Mouse (Mus musculus): Measurements from ENCODE around the gene 2610301B20Rik. TPM values are rescaled to one million over a fixed set of nuclear protein-coding genes. Genes with fewer than 3 reads are reported as not detected.
"Not testable (repeated sequence)": the region's sequence is repeated elsewhere in the genome, so short reads cannot be mapped to it uniquely, and the experiment has no call there.

2610301B20Rik gene
- total RNA-seq, 2 experiments from 2014 or later: 38.9 to 40.8 TPM

DNA sequence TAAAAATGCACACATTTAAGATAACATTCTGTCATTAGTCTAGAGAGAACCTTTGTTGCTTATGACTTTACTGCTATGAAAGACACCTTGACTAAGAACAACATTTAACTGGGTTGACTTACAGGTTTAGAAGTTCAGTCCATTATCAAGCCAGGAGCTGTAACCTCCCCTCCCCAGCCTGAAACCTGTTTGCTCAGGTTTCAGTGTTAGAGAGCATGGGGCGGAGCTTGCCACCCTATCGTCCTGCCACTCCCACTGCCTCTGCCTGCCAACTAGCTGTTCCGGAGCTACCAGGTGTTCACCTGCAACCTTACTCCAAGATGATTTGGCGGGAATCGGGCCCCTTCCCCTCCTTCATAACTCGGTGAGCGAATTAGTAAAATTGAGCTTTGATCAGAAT lies 37.1 kb downstream of the 2610301B20Rik start:
- DNase-seq: not testable (repeated sequence)

DNA sequence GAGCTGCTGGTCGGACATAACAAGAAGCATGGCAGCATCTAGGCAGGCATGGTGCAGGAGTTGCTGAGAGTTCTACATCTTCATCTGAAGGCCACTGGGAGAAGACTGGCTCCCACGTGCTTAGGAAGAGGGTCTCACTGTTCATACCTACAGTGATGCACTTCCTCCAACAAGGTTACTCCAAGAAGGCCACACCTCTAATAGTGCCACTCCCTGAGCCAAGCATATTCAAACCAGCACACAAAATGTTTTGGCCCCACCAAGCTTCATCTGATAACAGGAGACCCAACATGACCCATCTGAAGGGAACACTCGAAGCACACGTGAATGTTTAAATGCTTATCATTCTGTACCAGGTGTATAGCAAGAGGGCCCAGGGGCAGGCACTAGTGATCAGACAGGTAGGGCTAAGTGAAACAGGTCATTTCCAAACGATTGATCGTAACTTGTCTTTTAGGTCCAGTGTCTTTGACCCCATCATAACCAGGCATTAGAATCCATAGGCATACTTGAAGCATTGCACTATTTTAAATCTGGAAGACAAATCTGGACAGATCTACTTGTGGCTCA lies 37.7 kb downstream of the 2610301B20Rik start:
- no peak for DNase-seq

DNA sequence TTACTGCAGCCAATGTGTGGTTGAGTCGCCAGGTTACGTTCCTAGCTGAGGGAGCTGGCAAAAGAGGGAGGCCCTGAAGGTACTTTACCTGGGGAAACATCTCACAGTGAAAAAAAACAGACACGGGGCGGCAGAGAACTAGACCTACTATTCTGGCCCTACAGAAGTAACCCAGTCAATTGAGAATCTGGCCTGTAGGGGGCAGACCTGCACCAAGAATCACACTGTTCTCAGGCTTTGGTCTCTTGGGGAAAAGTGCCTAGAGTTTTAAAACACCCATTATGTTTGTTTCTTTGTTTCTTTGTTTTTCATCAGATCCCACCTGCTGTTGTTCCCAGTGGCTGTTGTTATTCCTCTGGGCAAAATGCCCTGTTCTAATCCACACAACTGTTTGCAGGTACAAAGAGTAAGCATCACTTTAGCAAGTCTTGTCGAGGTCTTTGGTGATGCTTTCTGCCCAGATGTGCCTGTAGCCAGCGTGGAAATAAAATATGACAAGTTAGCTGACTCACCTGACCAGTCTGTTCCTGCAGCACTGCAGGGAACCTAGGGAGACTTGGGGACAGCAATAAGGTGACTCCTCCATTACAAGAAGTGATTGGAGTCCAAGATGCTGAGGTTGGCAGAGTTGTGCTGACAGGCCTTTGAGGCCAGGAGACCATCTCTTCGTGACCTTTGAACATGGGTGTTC lies 38.5 kb downstream of the 2610301B20Rik start:
- DNase-seq: peak; percentile 83 to 87

DNA sequence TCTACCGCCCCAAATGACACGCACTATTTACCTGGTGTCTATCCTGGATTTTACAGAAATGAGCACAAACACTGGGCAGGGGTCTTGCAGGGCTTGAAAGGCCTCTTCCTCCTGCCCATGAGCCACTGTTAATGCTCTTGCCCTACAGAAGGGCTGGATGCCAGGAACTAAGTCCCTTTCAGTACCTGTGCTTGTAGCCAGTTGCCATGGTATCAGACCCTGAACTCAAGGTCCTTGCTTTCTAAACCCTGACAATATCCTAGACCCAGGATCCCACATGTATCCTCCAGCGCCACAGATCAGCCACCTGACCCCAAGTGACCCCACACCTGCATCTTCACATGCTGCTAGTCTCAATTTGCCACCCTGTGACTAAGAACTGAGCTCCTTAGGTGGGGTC lies 39.1 kb downstream of the 2610301B20Rik start:
- DNase-seq: no peak

DNA sequence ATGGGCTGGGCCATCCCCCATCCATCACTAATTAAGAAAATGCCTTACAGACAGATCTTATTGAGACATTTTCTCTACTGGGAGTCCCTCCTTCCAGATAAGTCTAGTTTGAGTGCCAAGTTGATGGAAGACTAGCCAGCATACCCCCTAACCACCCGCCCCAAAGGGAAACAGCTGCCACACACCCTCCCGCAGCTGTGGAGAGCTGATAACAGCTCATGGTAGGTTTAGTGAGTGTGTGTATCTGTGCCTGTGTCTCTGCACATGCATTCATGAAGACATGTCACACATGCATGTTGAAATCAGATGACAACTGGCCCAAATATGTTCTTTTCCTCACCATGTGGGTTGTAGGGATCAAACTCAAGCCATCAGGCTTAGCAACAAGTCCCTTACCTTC lies 40.5 kb downstream of the 2610301B20Rik start:
- no peak for DNase-seq

DNA sequence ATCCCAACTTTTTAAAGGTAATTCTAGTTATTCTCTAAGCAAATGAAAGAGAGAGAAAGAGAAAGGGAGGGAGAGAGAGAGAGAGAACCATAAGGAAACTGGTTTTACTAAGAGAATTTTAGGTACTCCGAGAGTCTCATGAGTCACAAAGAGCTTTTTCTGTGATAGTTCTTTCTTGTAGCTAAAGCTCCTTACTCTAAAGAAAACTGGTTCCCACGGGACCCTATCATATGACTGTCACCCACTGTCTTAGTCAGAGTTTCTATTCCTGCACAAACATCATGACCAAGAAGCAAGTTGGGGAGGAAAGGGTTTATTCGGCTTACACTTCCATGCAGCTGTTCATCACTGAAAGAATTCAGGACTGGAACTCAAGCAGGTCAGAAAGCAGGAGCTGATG lies 41.0 kb downstream of the 2610301B20Rik start:
- no peak for DNase-seq

DNA sequence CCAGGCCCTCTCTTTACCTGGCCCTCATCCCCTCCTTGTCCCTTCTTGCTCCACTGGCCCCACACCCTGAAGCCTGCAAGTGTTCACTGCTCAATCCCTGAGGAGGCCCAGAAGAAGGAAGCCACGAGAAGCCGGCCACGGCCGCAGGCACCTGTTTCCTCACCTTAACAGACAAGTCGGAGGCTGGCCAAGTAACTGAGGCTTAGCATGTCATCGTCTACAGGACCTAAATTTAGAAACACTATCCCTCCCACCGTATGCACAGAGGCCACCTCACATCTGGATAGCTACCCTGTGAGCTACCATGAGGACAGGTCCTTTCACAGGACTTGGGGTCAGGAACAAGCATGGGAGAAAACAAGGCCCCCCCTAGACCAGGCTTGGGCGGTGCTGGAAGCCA lies 44.1 kb downstream of the 2610301B20Rik start:
- no peak for DNase-seq

DNA sequence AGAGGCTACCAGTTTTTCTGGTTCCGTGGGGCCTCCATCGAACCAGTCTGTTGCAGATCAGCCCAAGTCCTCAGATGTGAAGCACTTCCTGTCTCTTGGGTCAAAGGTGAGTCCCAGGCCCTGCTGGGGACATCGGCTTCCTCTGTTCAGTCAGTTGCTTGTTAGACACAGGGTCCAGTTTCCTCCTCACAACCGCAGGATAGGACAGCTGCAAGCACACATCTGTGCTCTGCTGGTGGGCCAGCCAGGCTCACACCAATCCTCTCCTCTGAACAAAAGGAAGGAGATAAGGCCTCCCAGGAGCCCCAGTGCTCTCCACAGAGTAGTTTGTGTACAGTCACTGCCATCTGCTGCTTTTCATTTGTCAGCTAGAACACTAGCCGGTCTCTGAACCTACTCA lies 44.8 kb downstream of the 2610301B20Rik start:
- no peak for DNase-seq

DNA sequence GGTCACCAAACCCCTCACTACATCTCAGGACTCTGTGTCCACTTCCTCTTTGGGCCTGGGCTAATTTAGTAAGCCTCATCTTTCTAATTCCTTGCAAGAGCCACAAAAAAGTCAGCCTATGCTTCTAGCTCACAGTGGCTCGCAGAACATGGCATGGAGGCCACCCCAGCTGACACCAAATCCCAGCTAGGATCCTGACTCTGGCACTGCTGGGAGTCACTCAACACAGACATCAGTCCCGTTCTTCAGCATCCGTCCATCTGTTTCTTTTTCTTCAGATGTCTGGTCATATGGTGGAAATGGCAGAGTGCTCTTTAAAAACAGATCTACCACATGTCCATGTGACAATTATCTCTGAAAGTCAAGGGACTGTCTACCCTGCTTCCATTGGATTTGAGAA lies 45.2 kb downstream of the 2610301B20Rik start:
- DNase-seq: no peak

DNA sequence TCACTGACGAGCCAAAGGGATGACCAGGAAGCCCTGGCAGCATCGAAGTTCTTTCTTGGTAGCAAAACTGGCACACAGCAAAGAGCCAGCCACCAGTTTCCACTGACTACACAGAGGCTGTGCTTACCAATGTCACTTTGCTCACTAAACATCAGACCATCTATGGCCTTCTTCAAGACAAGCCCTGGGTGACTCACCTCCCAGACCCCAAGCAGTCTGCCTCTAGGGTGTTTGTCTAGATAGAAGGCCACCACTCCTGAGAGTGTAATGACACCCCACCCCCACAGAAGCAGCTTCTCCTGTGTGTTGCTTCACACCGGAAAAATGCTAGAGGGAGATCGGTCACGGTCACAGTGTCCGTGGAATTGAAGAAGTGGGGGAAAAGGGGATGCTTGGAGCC lies 45.7 kb downstream of the 2610301B20Rik start:
- no peak for DNase-seq

DNA sequence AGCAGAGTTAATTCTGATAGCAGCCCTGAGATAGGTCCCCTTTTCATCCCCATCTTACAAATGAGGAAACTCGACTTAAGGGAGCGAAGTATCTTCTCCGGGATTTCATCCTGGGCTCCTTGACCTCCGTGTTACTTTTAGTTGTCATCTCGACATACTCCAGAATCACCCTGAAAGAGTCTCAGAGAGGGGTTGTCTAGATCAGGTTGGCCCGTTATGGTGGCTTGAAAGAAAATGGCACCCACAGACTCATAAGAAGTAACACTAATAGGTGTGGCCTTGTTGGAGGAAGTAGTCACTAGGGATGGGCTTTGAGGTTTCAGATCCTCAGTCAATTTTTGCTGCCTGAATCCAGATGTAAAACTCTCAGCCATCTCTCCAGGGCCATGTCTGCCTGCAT lies 46.3 kb downstream of the 2610301B20Rik start:
- DNase-seq: no peak

DNA sequence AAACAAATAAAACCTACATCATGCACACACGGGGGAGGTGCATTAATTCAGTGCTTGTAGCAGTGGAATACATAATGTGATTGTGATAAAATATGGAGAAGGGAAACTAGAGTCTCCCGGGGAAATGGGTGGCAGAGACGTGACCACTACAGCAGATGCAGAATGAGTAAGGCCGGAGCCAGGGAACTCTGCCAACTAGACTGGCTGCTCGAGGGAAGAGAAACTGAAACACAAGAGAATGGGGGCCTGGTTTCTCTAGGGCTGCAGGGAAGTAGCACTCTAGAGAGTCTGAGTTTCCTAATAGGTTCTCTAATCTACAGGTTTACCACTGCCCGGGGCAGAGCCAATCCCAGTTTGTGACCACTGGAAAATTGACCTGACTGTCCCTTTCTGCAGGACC lies 48.9 kb downstream of the 2610301B20Rik start:
- DNase-seq: peak; percentile 52 to 62

DNA sequence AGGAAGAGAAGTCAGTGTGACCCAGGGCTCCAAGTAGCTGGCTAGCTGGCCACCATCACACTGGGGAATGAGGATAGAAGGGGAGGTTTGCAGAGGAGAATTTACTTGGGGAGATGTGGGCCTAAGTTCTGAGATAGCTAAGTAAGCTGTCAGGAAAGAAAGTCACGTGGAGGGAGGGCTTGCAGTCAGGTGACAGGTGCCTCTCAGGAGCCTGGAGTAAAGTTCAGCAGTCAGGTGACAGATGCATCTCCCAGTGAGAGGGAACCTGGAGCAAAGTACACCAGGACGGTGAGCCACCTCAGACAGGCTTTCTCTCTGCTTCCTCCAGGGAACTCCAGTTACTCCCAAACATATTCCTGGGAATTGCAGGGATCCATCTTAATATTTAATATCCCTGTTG lies 49.8 kb downstream of the 2610301B20Rik start:
- no peak for DNase-seq

DNA sequence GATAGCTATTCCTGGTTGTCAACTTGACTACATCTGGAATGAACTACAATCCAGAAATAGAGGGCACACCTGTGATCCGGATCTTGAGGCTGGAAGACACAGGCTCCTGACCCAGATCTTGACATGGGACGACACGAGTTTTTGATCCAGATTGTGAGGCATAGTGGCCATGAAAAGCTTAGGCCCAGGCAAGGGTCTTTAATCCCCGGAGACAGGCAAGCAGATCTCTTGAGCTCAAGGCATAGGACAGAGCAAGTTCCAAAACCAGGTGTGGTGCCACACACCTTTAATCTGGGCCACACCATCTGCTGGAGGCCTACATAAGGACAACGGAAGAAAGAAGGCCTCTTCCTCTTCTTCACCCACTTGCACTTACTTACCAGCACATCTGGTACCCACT lies 50.2 kb downstream of the 2610301B20Rik start:
- DNase-seq: no peak

DNA sequence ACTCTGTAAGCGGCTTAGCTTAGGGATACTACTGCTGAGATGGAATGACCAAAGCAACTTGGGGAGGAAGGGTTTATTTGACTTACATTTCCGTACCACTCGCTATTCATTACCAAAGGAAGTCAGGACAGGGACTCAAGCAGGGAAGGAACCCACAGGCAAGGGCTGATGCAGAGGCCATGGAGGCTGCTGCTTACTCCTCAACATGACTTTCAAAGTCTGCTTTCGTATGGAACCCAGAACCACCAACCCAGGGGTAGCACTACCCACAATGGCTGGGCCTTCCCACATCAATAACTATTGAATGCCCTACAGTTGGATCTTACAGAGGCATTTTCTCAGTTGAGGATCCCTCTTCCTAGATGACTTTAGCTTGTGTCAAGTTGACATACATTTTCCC lies 52.1 kb downstream of the 2610301B20Rik start:
- no peak for DNase-seq

DNA sequence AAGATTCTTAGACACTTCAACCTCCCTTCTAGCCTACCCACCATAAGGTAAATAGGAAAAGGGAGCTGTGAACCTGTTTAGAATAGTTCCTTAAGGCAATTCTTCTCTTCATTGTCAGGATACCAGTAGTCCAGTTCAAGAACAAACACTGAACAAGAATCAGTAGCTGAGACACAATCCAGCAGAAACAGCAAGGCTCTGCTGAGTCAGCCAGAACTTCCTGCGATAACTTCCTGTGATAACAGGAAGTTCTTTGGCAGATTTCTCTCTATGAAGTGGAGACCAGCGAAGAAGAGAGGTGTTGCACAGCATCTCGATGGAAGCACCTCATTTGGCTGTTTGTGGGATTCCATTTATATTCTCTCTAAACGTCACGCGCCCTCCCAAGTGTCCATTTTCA lies 53.9 kb downstream of the 2610301B20Rik start:
- no peak for DNase-seq

DNA sequence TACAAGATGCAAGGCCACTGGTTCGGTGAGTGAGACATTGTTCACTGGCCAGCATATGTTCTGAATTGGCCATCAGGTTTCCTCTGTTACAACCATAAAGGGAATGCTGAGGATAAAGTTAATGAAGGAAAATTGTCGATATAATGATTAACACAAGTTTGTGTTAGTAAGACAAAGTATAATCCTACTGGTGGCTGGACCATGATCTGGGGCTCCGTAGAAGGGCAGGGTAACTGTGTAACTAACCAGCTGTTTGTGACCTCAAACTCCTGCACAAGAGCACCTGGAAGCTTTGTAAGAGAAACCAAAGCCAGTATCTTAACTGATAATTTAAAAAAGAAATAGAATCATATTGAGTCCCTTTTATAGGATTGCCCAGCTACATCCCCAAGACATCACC lies 55.4 kb downstream of the 2610301B20Rik start:
- DNase-seq: no peak

DNA sequence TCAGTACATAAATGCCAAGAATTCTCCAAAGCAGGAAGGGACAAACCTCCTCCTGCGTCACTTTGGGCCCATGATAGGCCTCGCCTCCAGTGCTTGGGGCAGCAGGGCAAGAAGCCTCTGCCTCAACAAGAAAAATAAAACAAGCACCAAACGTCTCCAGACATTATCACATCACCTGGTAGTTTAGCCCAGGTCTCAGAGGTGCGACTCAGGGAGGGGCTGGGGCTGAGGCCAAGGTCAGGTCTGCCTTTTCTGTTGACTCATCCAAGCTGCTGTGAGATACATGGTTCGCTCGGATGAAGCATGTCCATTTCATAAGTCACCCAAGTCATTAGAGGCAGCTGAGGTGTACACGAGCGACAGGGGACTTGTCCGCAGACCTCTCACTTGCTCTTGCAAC lies 56.7 kb downstream of the 2610301B20Rik start:
- no peak for DNase-seq

DNA sequence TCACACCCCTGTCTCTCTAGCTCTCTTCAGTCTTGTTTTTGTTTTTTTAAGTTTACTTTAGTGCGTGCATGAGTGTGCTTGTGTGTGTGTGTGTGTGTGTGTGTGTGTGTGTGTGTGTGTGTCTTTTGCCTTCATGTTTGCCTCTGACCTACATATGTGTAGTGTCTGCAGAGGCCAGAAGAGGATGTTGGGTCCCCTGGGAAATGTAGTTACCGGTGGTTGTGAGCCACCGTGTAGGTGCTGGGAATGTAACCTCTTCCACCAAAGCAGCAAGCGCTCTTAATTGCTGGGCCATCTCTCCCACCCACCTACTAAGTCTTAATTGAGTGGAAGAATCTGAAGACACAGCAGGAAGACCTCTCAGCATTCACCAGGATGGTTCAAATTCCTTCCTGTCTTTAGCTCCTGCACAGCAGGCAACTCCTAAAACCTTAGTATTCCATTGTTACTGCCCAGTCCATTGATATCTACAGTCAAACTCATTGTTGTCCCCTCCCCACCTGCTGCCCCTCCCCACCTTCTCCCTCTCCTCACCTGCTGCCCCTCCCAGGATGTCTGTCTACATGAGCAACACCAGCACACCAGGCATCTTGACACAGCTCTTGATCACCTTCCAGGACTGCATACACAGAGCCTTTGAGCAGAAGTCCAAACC lies 57.9 kb downstream of the 2610301B20Rik start:
- no peak for DNase-seq

DNA sequence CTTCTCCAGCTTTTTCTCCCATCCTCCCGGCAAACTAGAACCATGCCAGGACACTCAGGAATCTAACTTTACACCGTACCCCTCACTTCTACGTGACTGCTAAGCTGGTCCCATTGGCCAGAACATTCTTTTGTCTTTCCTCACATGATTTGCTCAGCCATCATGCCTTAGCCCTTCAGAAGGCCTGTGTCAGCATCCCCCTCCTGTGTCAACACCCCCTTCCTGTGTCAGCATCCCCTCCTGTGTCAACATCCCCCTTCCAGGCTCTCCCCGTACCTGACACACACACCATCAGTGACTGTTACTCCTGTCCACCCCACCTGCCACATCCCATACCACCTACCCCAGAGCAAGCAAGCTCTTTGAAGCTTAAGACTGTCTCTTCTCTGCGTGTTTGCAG lies 58.5 kb downstream of the 2610301B20Rik start:
- DNase-seq: no peak

DNA sequence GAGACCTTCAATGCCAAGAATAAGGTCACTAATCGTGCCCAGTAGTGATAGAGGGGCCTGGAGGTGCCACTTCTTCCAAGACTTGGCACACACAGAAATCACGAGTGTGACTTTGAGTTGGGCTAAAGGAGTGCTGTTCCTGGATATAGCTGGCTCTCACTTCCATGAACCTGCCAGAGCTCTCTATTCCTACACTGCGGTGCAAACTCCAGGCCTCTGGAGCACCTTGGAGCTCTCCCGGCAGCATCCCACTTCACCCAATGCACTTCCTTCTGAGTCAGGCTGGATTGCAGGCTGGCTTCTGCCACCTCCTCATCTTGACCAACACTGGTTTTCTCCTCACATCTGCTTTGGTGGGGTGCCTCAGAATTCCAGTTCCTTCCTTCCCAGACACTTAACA lies 62.5 kb downstream of the 2610301B20Rik start:
- no peak for DNase-seq

All from layer of hippocampus, postnatal 36 days (tissue).